Mouse (Mus musculus) monocyte, adult 5-6 weeks (primary cell): ENCODE results near the gene Ncapd2. TPM values are rescaled to one million over a fixed set of nuclear protein-coding genes. Genes with fewer than 3 reads are reported as not detected.
"Not testable (repeated sequence)": the region's sequence is repeated elsewhere in the genome, so short reads cannot be mapped to it uniquely, and the experiment has no call there.

Experiments
- ATAC-seq: fragments of 153-309, 156-312 bp; replicated peaks from 2 replicates; pipeline ENCODE4 v1.8.0; 2017; ENCODE audit warnings: mild to moderate bottlenecking; ENCODE audit not compliant: low TSS enrichment, insufficient number of reproducible peaks, severe bottlenecking, poor library complexity, low FRiP score
- total RNA-seq: library from RNA; stranded (forward); fragments of 200-1000, 200-491, 200-594 nt; gene quantifications from 3 replicates; pipeline ENCODE4 v1.2.3, GENCODE M21; 2017

The Ncapd2 gene
- total RNA-seq, 1 experiment from 2014 or later = 17.6 TPM

DNA sequence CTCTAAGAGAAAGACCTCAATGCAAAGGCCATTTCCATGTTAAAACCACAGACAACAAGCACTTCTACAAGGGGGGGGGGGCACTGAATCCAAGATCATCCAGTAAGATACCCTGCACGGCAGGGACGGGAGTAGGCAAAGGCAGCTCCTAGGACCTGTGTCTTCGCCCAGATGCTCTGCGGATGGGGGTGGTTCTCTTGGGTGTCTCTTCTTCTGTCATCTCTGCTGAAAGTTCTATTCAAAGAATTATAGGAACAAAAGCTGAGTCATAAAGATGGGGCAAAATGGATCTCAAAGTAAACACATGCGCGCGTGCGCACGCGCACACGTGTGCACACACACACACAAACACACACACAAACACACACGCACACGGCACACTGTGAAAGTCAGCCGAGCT lies 23.4 kb downstream of the Ncapd2 start:
- ATAC-seq = no peak

DNA sequence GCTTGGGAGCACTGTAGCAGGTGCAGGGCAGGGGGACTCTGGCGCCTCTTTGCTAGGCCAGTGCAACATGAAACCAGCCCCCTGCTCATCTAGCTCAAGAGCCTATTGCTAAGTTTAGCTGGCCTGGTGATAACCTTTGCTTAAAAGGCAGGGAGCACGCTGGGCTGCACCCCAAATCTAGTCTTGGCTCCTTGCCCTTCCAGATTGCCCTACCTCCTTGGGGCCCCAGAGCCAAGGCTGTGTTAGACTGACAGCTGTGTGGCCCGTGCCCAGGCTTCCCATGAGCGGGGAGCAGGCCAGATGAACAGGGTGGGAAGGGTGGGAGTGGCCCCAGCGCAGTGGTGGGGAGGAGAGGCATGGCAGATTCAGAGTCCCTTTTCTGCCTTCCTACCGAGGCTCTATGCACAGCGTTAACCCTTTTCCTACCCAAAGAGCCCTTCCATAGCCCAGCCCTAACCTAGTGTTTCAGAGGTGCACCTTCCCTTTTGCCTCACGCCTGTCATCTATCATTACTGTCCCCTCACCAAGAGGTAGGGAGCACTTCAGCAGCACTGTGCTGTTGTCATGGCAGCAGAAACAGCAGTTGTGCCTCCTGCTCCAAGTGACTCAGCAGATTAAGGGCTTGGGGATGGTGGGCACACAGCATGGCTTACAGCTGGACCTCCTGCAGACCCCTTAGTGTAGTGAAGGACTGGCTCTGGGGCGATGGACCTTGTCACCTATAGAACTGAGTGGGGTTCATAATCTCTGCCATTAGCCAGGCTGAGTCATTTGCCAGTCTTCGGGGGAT lies 24.4 kb downstream of the Ncapd2 start:
- ATAC-seq = no peak

DNA sequence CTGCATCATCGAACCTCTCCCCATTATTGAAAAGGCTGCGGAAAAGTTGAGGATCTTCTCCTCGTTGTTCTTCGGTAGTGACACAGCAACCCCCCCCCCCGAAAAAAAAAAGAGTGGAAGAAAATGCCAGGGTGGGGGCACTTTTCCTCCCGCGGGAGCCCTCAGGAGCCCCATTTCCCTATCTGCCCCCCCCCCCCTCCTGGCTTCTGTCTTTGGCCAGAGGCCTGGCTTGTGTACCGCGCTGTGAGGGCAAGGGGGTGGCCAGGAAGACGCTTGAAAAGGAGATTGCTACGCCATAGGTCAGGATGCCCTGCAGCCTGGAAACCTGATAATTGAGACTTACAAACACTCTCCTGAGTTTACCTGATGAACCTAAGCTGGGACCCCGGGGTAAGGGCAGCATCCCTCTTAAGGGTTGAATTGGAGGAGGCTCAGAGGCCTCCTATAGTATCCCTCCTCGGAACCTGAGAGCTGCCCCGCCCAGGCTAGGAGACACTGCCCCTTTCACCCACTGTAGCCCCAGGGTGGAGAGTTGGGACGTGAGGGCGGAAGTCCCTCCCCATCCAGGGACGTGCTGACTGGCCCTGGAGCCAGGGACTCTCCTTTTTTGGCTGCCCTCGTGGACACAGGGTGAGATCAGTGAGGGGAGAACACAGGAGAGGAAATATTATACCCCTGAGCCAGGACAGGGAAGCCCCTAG lies 25.3 kb downstream of the Ncapd2 start, which contains the start of gene Gapdh:
TSS of gene Gapdh (minus strand) at position 417 of the 701 bp plus-strand sequence.
- ATAC-seq = peak; percentile 25; the same call in 1 of the 2 replicates

DNA sequence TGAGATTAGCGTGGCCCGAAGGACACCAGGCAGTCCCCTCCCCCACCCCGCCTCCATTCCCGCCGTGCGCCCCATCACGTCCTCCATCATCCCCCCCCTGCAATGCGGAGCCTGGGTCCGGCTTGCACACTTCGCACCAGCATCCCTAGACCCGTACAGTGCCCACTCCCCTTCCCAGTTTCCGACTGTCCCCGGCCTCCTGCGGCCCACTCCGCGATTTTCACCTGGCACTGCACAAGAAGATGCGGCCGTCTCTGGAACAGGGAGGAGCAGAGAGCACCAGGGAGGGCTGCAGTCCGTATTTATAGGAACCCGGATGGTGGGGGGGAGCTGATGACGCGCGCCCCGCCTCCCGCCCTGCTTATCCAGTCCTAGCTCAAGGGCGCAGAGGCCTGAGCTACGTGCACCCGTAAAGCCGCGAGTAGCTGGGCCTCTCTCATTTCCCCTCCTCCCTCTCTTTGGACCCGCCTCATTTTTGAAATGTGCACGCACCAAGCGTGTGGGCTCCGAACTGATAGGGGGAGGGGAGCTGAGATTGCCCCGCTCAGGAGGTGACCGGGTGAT lies 26.1 kb downstream of the Ncapd2 start:
- peak; percentile 89 for ATAC-seq

DNA sequence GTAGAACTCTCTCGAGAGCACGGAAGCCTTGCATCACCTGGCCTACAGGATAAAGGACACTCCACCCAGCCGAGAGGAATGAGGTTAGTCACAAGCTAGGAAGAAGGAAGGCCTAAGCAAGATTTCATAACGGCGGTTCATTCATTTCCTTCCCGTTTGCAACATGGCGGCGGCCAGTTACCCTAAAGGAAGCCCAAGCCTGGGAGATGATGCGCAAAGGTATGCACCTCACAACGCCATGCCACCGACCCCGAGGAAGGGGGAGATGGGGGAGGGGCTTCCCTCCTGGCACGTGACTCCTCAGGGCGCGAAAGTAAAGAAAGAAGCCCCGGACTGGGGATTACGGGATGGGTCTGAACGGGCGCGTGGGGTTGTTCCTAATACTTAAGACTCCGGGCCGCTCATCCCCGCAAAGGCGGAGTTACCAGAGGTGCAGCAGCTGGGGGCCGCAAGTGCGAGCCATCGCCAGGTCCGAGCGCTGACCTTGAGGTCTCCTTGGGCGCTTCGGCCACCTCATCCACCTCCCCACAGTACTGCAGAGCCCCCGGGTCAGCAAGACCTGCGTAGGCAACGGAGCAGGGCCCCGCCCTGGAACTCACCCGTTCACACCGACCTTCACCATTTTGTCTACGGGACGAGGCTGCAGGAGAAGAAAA lies 26.7 kb downstream of the Ncapd2 start:
- peak; percentile 37 for ATAC-seq

DNA sequence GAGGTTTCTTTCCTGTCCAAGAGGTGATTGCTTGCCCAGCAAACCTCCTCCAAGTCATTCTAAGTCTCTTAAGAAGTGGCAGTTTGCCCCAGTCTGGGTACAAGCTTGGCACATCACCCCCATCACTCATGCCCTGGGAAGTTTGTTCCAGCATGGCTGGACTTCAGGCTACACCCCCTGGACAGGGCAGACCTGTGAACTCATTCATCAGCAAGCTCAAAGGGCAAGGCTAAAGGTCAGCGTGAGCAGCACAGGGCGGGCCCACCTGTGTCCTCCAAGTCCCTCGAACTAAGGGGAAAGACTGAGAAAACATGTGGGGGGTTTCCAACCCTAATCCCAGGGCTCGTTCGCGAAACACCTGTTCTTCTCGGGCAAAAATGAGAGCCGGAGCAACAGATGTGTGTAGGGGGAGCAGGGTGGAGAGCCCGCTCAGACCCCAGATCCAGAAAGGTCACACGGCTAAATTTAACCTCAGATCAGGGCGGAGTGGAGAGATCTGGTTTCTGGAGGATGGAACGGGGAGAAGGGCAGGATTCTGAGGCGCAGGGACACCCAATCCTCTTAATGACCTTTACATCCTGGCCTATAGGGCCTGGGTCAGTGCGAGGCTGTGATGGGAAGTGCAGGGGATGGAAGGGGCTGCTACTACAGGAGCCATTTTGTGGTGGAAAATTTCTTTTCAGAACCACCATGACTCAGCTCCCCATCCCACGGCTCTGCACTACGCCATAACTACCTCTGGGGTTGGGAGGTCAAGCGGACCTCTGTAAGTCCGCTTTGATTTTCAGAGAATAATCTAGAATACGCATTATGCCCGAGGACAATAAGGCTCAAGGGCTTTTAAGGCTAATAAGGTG lies 27.5 kb downstream of the Ncapd2 start:
- ATAC-seq = no peak

DNA sequence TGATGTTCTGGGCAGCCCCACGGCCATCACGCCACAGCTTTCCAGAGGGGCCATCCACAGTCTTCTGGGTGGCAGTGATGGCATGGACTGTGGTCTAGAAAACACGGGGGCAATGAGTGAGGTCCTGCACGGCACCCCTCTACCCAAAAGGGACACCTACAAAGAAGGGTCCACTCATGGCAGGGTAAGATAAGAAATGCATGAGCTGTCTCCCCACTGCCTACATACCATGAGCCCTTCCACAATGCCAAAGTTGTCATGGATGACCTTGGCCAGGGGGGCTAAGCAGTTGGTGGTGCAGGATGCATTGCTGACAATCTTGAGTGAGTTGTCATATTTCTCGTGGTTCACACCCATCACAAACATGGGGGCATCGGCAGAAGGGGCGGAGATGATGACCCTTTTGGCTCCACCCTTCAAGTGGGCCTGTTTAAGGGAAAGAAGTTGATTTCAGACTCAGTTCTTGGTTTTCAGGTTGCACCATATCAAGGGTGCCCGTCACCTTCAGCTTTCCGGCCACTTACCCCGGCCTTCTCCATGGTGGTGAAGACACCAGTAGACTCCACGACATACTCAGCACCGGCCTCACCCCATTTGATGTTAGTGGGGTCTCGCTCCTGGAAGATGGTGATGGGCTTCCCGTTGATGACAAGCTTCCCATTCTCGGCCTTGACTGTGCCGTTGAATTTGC lies 28.7 kb downstream of the Ncapd2 start:
- ATAC-seq = not testable (repeated sequence)

DNA sequence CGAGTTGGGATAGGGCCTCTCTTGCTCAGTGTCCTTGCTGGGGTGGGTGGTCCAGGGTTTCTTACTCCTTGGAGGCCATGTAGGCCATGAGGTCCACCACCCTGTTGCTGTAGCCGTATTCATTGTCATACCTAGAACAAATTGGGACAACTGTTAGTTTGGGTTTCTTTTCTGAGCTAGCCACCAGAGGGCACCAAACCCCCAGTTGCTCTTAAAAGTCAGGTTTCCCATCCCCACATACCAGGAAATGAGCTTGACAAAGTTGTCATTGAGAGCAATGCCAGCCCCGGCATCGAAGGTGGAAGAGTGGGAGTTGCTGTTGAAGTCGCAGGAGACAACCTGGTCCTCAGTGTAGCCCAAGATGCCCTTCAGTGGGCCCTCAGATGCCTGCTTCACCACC lies 29.5 kb downstream of the Ncapd2 start:
- not testable (repeated sequence) for ATAC-seq

DNA sequence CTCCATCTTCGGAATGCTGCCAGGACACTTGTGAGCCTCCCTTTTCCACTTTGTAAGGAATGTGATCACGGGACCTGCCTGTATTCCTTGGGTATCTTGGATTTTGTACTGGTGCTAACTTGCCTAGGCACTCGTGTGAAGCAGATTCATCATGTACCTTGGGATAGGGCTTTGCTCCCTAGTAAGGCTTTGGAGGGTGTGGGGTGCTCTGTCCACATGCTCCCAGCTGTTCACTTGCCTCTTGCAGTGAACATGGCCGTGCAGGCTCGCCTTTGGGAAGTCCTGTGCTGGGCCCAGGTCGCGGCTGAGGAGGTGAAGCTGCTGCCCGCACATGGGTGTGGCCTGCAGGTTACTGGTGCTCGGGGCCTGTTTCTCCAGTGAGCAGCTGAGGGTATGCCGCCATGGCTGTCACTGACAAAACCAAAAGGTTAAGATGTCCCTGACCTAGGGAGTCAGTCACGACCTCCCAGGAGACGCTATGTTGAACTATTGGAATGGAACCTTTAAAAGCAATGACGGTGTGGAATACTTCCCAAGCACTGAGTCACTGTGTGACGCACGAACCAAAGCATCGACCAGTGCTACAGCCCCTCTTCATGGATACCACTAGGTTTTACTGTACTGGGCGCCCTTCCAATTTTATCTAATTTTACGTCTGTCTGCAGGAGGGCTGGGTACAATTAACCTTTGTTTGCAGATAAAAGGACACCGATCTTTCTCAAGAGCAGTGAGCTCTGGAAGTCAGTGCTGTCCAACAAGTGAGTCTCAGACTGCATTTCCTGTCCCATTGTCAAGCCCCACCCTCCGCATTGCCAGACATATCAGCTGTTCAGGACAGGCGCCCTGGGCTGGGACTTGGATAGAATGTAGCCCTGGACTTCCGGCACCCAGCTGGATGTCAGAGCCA lies 30.4 kb downstream of the Ncapd2 start:
- no peak for ATAC-seq

DNA sequence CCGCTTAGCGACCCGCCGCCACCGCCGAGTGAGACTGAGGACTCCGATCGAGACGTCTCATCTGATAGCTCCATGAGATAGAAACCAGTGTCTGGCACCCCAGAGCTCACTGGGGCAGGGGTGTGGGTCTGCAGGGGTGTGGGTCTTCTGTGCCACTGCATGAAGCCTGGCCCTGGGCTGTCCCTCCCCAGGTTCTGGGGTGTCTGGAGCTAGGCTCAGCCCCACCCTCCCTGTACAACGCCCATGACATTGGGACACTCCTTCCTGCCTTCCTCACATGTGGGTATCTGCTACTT lies 31.0 kb downstream of the Ncapd2 start:
- ATAC-seq = no peak

DNA sequence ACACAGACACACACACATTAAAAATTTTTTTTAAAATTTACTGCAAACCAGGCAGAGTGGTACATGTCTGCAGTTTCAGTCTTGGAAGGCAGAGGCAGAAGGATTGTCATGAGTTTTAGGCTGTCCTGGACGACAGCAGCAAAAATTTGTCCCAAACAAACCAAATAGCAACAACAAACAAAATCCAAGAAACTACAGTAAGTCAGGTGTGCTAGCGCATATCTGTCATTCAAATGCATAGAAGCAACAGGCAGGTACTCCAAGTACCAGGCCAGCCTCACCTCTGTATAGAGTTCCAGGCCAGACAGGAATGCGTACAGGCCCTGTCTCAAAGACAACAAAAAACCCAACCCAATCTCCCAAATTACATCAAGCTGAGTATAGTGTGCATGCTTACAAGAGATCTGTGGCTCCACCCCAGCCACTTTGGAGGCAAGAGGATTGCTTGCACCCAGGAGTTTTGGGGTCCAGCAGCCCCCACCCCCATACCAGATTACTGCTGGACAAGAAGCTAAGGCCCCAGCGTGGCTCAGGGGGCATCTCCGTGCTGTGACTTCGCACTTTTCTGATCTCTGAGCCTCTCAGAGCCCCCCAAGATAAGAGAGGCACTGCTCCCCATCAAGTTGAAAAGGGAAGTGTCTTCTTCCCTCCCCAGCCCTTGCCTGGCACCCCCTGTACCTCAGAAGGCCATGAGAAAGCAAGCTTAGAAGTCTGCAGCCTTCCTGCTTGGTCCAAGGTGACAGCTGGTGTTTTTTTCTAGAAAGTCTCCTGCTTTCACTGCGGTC lies 31.5 kb downstream of the Ncapd2 start:
- ATAC-seq = no peak

DNA sequence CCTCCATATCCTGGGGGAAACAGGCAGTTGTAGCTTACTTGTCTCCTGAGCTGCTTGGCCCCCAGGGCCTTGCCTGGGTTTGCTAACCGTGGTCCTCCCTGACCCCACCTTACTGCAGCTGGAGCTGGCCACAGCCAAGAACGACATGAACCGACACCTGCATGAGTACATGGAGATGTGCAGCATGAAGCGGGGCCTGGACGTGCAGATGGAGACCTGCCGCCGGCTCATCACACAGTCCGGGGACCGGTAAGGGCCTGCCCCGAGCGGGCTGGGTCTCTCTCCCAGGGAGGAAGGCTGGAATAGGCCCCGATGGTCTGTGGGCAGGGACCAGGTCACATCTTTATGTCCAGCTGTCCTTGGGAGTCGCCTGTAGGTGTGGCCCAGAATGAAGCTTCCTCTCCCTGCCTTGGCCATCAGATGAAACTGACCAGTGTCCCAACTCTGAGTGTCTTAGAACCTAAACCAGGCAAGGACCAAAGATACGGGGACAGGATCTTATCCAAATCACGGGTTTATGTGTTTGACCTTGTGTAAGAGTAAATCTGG lies 32.5 kb downstream of the Ncapd2 start:
- no peak for ATAC-seq

DNA sequence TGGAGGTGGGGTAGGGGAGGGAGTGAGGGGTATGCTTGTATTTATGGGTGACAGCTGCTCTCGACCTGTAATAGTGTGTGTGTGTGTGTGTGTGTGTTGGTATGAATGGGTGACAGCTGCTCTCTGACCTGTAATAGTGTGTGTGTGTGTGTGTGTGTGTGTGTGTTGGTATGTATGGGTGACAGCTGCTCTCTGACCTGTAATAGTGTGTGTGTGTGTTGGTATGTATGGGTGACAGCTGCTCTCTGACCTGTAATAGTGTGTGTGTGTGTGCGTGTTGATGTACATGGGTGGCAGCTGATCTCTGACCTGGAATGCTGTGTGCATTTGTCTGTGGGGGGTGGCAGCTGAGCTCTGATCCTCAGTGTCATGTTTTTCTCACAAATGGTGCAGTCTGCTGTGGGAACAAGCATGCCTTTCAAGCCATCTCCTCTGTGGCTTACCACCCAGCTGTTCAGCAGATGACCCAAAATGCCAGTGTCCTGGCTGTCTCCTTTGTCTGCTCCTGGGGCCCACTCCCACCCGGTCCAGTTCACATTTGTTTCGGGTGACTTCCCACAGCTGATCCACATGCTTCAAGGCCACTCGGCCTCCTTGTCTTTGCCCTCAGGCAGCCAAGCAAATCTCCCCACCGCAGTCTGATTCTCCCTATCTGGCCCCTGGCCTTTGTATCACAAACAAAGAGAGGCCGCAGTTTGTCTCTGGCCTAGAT lies 34.4 kb downstream of the Ncapd2 start:
- ATAC-seq = no peak

DNA sequence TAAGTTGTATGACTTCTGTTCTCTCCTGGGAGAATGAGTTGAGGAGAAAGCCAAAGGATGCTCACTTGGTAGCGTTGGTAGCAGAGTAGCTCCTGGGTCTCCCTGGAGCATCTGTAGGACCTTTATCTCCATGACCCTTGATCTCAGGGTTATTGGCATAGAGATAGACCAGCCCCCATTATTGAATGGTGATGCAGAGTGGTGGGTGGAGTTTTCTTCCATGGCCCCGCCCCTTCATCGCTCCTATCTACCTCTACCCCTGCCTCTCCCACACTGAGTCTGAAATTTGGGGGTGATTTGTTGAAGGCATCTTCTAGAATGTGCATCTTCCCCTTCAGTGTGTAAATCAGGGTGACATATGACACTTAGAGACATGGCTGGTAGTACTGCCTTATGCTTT lies 35.0 kb downstream of the Ncapd2 start:
- no peak for ATAC-seq

DNA sequence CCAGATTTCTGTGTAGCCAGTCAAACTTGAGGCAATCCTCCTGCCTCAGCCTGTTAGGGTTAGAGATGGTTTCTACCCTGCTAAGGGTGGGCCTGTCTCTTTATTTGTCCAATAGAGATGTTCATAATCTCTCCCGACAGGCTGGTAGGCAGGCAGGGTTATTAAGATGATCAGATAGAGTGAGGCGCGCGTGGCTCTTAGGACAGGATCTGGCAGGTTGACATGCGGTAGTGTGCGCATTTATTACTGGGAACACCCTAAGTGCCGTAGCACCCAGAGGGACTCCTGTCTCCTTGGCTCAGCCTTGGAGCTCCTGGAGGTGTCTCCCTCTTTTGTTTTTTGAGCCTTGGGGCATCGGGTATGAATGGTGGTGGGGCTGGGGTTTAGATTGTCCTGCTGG lies 36.2 kb downstream of the Ncapd2 start:
- ATAC-seq = no peak

DNA sequence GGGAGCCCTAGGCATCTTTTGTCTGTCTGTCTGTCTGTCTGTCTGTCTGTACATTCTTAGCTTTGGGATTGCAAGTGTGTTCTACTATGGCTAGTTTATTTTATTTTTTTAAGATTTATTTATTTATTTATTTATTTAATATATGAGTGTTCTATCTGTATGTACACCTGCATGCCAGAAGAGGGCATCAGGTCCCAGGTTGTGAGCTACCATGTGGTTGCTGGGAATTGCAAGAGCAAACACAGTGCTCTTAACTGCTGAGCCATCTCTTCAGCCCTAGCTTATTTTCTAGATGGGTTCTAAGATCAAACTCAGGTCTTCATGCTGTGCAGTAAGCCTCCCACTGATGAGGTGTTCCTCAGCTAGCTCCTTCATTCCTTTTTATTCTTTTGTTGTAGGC lies 37.0 kb downstream of the Ncapd2 start:
- ATAC-seq = no peak
